Mouse (Mus musculus) left cerebral cortex, postnatal 14 days (tissue): ENCODE results near the gene Ppt2. TPM values are rescaled to one million over a fixed set of nuclear protein-coding genes. Genes with fewer than 3 reads are reported as not detected.
A peak's percentile ranks its signal among the peaks of the same experiment; 100 is the strongest.

ENCODE experiments used
- DNase-seq, 2 experiments: peaks; one replicate each; pipeline ENCODE4 v3.0.0; 2021 to 2022; ENCODE audit warnings: low spot score in 2 of 2, mixed read lengths in 1 of 2
- intact Hi-C: fragments of 180-260 bp; cut with DNase I; formaldehyde crosslinking; loops from one replicate; pipeline ENCODE4 v1.15.1; 2025
- long read RNA-seq, 2 experiments: library from polyadenylated mRNA; stranded (forward); transcript quantifications; one replicate each; pipeline ENCODE4 v2.0.0; 2021
- total RNA-seq, 2 experiments: library from RNA; stranded (reverse); gene quantifications; 2 replicates each; pipeline ENCODE4 v1.2.3; 2021

The Ppt2 gene
- 10 to 100 TPM; 39.3 to 45.7 TPM for total RNA-seq
- long read RNA-seq, experiment 1, transcript Ppt2-209 (9 exons, 1,710 nt): major isoform, 7 of 17 reads
- long read RNA-seq, experiment 1, partial matches to known transcripts: 1 of 17 reads
- long read RNA-seq, experiment 1, other reads (novel, unspliced or antisense): 5 of 17 reads
- long read RNA-seq, experiment 2, partial matches to known transcripts: 4 of 15 reads
- long read RNA-seq, experiment 2, other reads (novel, unspliced or antisense): 3 of 15 reads

- intact Hi-C loops: loop anchor here (10.0 kb wide), 1 partner anchor 183 kb away; no protein-coding TSS in a partner anchor
- DNase-seq: peak in 1 of 2 experiments; percentile 52
These were observed at the start of gene Ppt2 for GRCm38 (mm10) chr17:34627943-34628643. Gene Ppt2, minus strand, starts transcription at chr17:34628510.

DNA sequence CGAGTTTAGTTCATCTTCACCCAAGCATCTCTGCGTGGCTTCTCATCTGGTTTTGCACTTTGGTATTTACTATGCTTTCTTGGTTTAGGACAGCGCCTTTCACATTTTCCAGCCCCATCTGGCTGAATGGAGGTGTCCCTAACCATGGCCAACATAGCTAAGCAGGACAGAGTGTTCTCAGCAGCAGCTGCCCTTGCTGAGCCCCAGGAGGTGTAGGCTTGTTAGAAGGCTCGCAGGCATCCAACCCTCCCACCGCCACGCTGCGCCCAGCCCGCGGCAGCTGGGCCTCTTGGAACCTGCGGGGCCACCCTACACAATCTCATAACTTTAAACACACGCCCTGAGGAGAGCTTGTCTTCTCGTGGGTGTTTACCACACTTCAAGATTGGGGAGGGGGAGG lies 48.4 kb upstream of the Ppt2 start:
- DNase-seq: no peak
- intact Hi-C loops: no loop called here

DNA sequence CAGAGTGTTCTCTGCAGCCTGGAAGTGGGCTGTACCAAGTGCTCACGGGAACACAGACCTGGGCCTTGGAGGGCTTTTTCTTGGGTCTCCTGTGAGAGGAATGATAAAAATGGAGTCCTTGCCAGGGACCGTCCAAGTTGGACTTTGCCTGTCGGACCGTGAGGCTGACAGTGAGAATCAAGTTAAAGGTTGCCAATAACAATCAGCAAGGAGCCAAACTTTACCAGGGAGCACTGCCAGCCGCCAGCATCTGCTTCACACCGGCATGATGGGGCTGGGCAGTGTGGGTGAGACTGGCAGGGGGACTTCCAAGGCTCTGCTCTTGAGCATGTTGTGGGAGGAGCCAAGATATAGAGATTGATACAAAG lies 47.8 kb upstream of the Ppt2 start:
- DNase-seq: no peak
- intact Hi-C loops: no loop called here

- intact Hi-C loops: no loop called here
- no peak for DNase-seq
These were observed 47.1 kb upstream of the Ppt2 start for GRCm38 (mm10) chr17:34675205-34676092.

DNA sequence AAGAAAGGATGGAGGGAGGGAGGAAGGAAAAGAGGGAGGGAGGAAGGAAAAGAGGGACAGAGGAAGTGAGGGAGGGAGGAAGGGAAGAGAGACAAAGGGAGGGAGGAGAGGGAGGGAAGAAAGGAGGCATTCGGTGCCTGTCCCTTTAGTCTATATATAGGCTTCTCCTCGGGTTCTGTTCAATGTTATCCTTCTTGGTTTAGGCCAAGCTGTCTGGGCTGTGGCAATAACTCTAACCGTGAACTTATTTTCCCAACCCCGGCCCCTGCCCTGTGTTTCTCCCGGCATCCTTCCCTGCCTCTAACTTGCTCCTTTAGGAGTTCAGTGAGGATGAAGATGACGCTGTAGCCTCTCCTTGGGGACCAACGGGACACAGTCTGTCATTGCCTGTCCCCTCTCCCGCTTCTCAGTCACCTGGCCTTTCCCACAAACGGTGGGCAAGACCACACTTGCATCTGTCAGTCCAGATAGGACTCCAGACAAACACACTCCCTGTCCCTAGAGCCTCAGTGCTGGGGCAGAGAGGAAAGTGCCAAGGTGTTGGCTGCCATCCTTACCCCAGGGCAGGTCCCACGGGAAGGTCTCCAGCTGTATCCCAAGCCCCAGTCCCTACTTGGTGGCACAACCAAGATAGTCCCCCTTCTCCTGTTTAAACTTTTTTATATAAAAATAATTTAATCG lies 46.4 kb upstream of the Ppt2 start:
- DNase-seq: no peak
- intact Hi-C loops: loop anchor here (5.0 kb wide), 1 partner anchor 213 kb away; no protein-coding TSS in a partner anchor

DNA sequence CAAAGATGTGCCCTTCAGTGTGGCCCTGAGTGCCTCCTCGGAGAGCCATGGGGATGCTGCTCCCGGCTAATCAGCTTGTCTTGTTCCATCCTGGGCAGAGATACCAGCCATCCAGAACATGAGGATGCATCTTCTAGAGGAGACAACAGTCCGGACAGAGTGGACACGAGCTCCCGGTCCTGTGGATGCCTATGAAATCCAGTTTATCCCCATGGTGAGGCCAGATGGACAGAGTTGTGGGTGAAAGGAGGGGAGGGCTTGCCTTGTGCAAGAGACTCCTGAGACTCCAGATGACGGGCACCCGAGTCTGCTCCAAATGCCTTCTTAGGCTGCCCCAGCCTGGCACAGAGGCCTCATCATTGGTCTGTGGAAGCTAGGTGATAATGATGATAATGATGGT lies 44.8 kb upstream of the Ppt2 start:
- DNase-seq: no peak
- intact Hi-C loops: loop anchor here (5.0 kb wide), 1 partner anchor 214 kb away; no protein-coding TSS in a partner anchor

- intact Hi-C loops: loop anchor here (5.0 kb wide), 1 partner anchor 215 kb away; no protein-coding TSS in a partner anchor
- no peak for DNase-seq
These were observed 44.0 kb upstream of the Ppt2 start for GRCm38 (mm10) chr17:34672246-34672792.

- no peak for DNase-seq
- intact Hi-C loops: loop anchor here (5.0 kb wide), 1 partner anchor 216 kb away; no protein-coding TSS in a partner anchor
These were observed 43.1 kb upstream of the Ppt2 start for GRCm38 (mm10) chr17:34671151-34672066.

DNA sequence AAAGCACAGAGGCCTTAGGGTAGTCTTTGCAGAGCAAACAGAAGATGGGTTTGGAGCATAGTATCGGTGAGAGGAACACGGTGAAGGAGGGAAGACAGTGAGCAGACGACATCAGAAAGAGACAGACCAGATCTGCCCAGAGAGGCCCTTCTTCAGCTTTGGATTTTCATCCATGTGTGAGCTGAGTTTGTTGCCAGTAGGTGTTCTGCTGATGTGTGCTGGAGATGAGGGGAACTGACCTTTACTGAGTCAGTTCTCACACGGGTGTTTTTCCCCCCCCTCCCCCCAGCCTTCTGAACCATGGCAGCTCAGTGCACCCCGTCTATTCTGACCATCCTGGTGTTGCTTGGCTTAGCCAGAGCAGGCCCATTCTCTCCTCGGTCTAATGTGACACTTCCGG lies 41.9 kb upstream of the Ppt2 start, which contains the start of gene Tnxb:
TSS of gene Tnxb (plus strand) at position 301 of the 400 bp plus-strand sequence.
- intact Hi-C loops: loop anchor here (5.0 kb wide), 1 partner anchor 217 kb away; no protein-coding TSS in a partner anchor
- no peak for DNase-seq

DNA sequence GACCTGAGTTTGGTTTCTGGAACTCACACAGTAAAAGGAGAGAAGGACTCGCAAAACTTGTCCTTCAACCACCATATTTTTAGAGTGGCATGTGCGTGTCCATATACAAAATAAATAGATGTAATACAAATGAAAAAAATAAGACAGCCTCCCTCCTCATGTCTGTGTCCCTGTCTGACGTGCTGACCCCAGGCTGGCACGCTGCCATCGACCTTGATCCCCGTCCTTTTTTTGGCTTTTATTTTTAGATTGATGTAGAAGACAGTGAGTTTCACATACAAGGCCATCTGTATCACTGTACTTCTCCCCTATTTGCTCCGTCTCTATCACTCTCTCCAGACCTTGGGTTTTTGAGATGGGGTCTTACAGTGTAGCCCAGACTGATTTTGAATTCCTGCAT lies 36.2 kb upstream of the Ppt2 start:
- DNase-seq: no peak
- intact Hi-C loops: no loop called here

- intact Hi-C loops: no loop called here
- DNase-seq: no peak
These were observed 35.2 kb upstream of the Ppt2 start for GRCm38 (mm10) chr17:34663558-34663957.

- DNase-seq: no peak
- intact Hi-C loops: no loop called here
These were observed 34.7 kb upstream of the Ppt2 start for GRCm38 (mm10) chr17:34662978-34663377.

DNA sequence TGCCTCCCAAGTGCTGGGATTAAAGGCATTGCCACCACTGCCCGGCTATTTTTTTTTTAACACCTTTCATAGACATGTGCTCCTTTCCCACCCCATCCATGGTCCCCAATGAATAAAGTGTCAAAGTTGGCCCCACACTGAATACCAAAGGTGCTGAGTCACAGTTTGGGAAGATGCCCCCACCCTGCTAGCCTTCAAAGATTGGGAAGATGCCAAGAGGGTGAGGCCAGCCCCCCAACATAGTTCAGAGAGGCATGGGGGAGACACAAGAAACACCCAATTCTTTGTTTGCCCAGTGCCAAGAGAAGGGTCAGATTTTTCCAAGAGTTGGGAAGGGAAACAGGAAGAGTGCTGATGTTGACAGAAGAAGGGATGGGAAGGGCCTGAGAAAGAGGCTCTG lies 34.2 kb upstream of the Ppt2 start:
- intact Hi-C loops: no loop called here
- no peak for DNase-seq

- intact Hi-C loops: no loop called here
- DNase-seq: no peak
These were observed 32.8 kb upstream of the Ppt2 start for GRCm38 (mm10) chr17:34661121-34661591.

DNA sequence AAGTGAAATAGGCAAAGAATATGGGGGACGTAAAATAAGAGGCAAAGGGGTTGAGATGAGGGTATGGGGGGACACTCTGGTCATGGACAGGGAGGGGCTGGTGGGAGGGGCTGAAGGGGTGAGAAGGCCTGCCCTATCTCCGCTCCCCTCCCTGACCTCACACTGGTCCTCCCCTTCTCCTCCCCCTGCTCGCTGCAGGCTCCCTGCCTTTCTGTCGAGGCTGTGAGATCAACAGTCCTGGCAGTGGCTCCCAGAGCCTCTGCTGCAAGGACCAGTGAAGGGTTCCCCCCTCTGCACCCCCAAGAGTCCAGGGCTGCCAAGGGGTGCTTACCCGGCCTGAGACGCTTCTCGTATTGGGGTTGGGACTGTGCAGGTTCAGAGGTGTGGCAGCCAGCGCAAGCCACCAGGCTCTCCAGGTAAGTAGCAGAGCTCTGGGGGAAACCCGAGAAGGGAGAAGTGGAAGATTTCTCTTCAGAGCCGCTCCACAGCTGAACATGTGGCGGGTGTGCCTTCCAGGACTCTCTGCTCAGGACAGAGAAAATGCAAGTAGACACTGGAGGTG lies 32.0 kb upstream of the Ppt2 start:
- DNase-seq: no peak
- intact Hi-C loops: no loop called here

DNA sequence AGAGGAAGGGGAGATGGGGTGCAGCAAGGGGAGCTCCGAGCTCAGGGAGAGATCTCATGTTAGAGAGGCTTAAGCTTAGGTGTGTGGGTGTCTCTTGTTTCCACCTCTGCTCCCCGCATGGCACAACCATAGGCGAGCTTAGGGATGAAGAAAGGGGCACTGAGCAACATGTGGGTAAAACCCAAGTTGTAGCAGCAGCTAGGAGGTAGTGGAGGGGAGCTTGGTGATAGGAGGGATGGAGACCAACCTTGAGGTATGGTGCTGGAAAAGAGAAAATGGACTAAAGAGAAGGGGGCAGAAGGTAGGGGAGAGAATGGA lies 31.5 kb upstream of the Ppt2 start:
- DNase-seq: no peak
- intact Hi-C loops: loop anchor here (10.0 kb wide), 1 partner anchor 145 kb away; the partner anchor contains the start of gene Cyp21a1

- DNase-seq: no peak
- intact Hi-C loops: loop anchor here (10.0 kb wide), 1 partner anchor 145 kb away; the partner anchor contains the start of gene Cyp21a1
These were observed 31.0 kb upstream of the Ppt2 start for GRCm38 (mm10) chr17:34659181-34659896.
